Mouse (Mus musculus) cerebellum, adult 2 months (tissue): Measurements from ENCODE around the gene Olfr66.

ENCODE experiments used
- CTCF ChIP-seq: fragments of 200-500 bp; IDR thresholded peaks from 2 replicates; pipeline ENCODE4 v1.5.1; 2011; ENCODE audit warnings: low read depth, mild to moderate bottlenecking, control low read depth, low read length, moderate library complexity, borderline replicate concordance; ENCODE audit not compliant: insufficient read depth
- POLR2A ChIP-seq: fragments of 200-500 bp; IDR thresholded peaks from 2 replicates; pipeline ENCODE4 v1.6.1; 2011; ENCODE audit warnings: low read length, control low read depth, borderline replicate concordance; ENCODE audit not compliant: insufficient read depth

DNA sequence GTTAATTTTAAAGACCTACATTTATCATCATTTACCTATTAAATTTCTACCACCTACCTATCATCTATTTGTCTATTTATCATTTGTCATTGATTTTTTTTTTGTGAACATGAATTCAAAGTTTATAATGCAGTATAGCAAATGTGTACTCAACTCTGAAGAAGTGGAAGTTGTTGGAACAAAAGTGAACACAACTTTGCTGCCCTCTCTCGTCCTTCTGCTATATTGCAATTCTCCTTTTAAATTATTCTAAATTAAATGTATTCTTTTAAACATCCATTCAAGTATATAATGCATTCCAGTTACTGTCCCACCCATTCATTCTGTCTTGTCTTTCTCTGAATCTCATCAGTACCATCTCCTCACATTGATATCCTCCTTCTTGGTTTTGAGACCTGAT is 13.0 kb downstream of the Olfr66 start:
- no peak for TF ChIP-seq CTCF
- no peak for TF ChIP-seq POLR2A
